Mouse (Mus musculus): ENCODE data around the gene Mast4. TPM values are rescaled to one million over a fixed set of nuclear protein-coding genes. Genes with fewer than 3 reads are reported as not detected.
A peak's percentile ranks its signal among the peaks of the same experiment; 100 is the strongest.

Gene Mast4
- total and polyA plus RNA-seq, 2 experiments = 0.83 to 5.3 TPM

GRCm38 (mm10) chr13:103334723-103335458, 594 bp upstream of the Mast4 start:
- peaks cover 16% of the 10 kb centered on the region for H3K27me3 ChIP-seq (ENCODE audit: control insufficient read depth, insufficient read depth, low read length)
- TF ChIP-seq POLR2A (IDR thresholded peaks at IDR 0.05; ENCODE audit: extremely low read depth, insufficient read depth, low read length) (no peak), CTCF (IDR thresholded peaks at IDR 0.05; ENCODE audit: low read depth, low read length) (no peak)
- H3K4me3 ChIP-seq (ENCODE audit: insufficient read depth, low read depth, low read length) = peak overlapping the region; percentile 84
- peak overlapping the region; percentile 66 for H3K9ac ChIP-seq (ENCODE audit: low read depth, low read length)
- H3K36me3 ChIP-seq (ENCODE audit: control insufficient read depth, insufficient read depth, low read length) = no peaks in the 10 kb centered on the region
- no peak for DNase-seq (ENCODE audit: extremely low read depth, low read depth, low spot score)
- no peak overlapping the region for H3K27ac ChIP-seq (replicated peaks; ENCODE audit: insufficient read depth, low read depth, low read length)
- WGBS = 5% methylated on average over 32 of the region's 32 CpGs
- H3K4me1 ChIP-seq (ENCODE audit: control insufficient read depth, insufficient read depth, low read length) = peaks cover 2% of the 10 kb centered on the region
- H3K79me2 ChIP-seq (ENCODE audit: control insufficient read depth, insufficient read depth, low read length) = no peaks in the 10 kb centered on the region

- no peaks in the 10 kb centered on the region for H3K36me3 ChIP-seq (ENCODE audit: control insufficient read depth, insufficient read depth, low read length)
- TF ChIP-seq CTCF (IDR thresholded peaks at IDR 0.05; ENCODE audit: low read depth, low read length) = no peak
- DNase-seq (ENCODE audit: extremely low read depth, low read depth, low spot score) = no peak
- H3K4me3 ChIP-seq (ENCODE audit: insufficient read depth, low read depth, low read length) = peak overlapping the region; percentile 84
- H3K27me3 ChIP-seq (ENCODE audit: control insufficient read depth, insufficient read depth, low read length) = peaks cover 16% of the 10 kb centered on the region
- H3K4me1 ChIP-seq (ENCODE audit: control insufficient read depth, insufficient read depth, low read length) = peaks cover 2% of the 10 kb centered on the region
- H3K27ac ChIP-seq (replicated peaks; ENCODE audit: insufficient read depth, low read depth, low read length) = no peak overlapping the region
- 1% methylated on average over 74 of the region's 74 CpGs for WGBS
- peak overlapping the region; percentile 64 for H3K9ac ChIP-seq (ENCODE audit: low read depth, low read length)
- no peaks in the 10 kb centered on the region for H3K79me2 ChIP-seq (ENCODE audit: control insufficient read depth, insufficient read depth, low read length)
These were observed 501 bp downstream of the Mast4 start for GRCm38 (mm10) chr13:103333601-103334391.

DNA sequence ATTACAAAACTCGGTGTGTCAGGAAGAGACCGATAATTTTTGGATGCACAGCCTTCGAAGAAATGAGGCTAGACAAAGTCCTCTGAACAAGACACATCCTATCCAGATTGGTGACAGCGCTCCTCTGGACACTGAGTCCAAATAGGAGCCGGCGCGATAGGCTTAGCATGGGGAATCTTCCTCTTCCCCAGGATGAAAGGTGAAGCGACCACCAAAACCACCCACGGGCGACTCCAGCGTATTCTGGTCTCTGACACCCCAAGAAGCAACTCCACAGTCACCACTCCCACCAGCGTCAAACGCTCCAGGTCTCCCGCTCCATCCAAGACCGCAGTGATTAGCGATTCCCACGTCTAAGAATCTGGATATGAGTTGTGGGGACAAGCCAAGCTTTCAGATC, 1.1 kb downstream of the Mast4 start:
- no peaks in the 10 kb centered on the region for H3K79me2 ChIP-seq (ENCODE audit: control insufficient read depth, insufficient read depth, low read length)
- TF ChIP-seq POLR2A (IDR thresholded peaks at IDR 0.05; ENCODE audit: extremely low read depth, insufficient read depth, low read length) (no peak), CTCF (IDR thresholded peaks at IDR 0.05; ENCODE audit: low read depth, low read length) (no peak)
- H3K27me3 ChIP-seq (ENCODE audit: control insufficient read depth, insufficient read depth, low read length) = peaks cover 16% of the 10 kb centered on the region

DNA sequence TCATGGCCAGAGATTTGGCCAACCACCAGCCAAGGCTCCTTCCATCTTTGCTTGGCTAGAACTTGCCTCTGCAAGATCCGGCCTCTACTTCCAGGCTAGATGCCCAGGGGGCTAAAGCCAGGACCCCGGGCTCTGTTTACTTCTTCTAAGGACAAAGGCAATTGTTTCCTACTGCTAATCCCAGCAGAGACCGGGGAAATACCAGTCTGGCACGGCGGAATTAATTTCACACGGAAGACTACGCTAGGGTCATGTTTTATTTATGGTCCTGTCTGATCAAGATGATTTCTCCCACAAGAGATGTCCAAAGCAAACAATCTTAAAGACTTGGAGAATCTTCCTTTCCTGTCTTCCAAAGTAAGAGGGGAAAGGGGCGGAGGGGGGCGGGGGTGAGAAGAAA, 1.6 kb downstream of the Mast4 start:
- no peak overlapping the region for H3K9ac ChIP-seq (ENCODE audit: low read depth, low read length)
- WGBS = 12% methylated on average over 9 of the region's 9 CpGs
- H3K4me1 ChIP-seq (ENCODE audit: control insufficient read depth, insufficient read depth, low read length) = peaks cover 2% of the 10 kb centered on the region
- H3K27ac ChIP-seq (replicated peaks; ENCODE audit: insufficient read depth, low read depth, low read length) = no peak overlapping the region
- DNase-seq (ENCODE audit: extremely low read depth, low read depth, low spot score) = no peak
- no peaks in the 10 kb centered on the region for H3K36me3 ChIP-seq (ENCODE audit: control insufficient read depth, insufficient read depth, low read length)
- H3K27me3 ChIP-seq (ENCODE audit: control insufficient read depth, insufficient read depth, low read length) = peaks cover 16% of the 10 kb centered on the region
- TF ChIP-seq POLR2A (IDR thresholded peaks at IDR 0.05; ENCODE audit: extremely low read depth, insufficient read depth, low read length) = no peak
- TF ChIP-seq CTCF (IDR thresholded peaks at IDR 0.05; ENCODE audit: low read depth, low read length) = no peak
- no peaks in the 10 kb centered on the region for H3K79me2 ChIP-seq (ENCODE audit: control insufficient read depth, insufficient read depth, low read length)
- H3K4me3 ChIP-seq (ENCODE audit: insufficient read depth, low read depth, low read length) = no peak overlapping the region

More for the DNA sequence above, 1.1 kb downstream of the Mast4 start:
- 4% methylated on average over 17 of the region's 17 CpGs for WGBS
- H3K4me3 ChIP-seq (ENCODE audit: insufficient read depth, low read depth, low read length) = no peak overlapping the region
- no peak overlapping the region for H3K9ac ChIP-seq (ENCODE audit: low read depth, low read length)
- H3K27ac ChIP-seq (replicated peaks; ENCODE audit: insufficient read depth, low read depth, low read length) = no peak overlapping the region
- H3K36me3 ChIP-seq (ENCODE audit: control insufficient read depth, insufficient read depth, low read length) = no peaks in the 10 kb centered on the region
- DNase-seq (ENCODE audit: extremely low read depth, low read depth, low spot score) = no peak
- peaks cover 2% of the 10 kb centered on the region for H3K4me1 ChIP-seq (ENCODE audit: control insufficient read depth, insufficient read depth, low read length)

DNA sequence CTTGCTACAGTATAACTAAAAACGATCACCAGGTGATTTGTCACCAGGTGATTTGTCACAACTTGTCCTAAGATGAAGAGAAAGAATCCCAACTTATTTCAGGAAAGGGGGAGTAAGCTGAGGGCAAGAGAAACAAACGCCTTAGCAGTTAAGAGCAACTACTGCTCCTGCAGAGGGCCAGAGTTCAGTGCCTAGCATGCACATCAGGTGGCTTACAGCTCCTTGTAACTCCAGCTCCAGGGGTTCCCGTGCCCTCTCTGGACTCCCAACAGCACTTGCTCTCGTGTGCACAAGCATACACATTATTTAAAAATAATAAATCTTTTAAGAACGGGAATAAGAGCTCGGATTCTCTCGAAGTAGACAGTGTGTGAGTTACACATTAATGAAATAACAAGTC, 3.2 kb downstream of the Mast4 start:
- Histone ChIP-seq H3K9ac (ENCODE audit: low read depth, low read length) (no peak overlapping the region), H3K27me3 (ENCODE audit: control insufficient read depth, insufficient read depth, low read length) (peaks cover 16% of the 10 kb centered on the region), H3K4me3 (ENCODE audit: insufficient read depth, low read depth, low read length) (no peak overlapping the region), H3K79me2 (ENCODE audit: control insufficient read depth, insufficient read depth, low read length) (no peaks in the 10 kb centered on the region), H3K36me3 (ENCODE audit: control insufficient read depth, insufficient read depth, low read length) (no peaks in the 10 kb centered on the region), H3K4me1 (ENCODE audit: control insufficient read depth, insufficient read depth, low read length) (peaks cover 2% of the 10 kb centered on the region), H3K27ac (replicated peaks; ENCODE audit: insufficient read depth, low read depth, low read length) (no peak overlapping the region)
- no peak for DNase-seq (ENCODE audit: extremely low read depth, low read depth, low spot score)
- TF ChIP-seq CTCF (IDR thresholded peaks at IDR 0.05; ENCODE audit: low read depth, low read length) = no peak
- TF ChIP-seq POLR2A (IDR thresholded peaks at IDR 0.05; ENCODE audit: extremely low read depth, insufficient read depth, low read length) = no peak
- WGBS = 63% methylated on average over 7 of the region's 7 CpGs

DNA sequence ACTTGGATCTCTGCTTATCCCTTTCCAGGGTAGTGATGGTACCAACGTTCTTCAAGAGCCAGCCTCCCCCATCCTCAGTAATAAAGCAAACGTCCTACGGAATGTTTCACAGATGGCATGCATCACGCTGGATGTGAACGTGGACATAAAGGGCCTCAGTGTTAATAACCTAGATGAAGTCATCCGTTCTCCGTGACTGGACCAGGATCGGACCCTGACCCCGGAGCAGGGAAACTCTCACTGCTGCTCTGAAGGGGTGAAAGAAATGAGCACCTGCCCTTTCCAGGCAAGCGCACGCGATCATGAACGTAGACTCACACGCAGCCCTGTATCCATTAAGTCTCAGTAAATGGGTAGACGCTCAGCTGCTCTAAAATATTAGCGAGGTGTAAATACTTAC, 6.0 kb downstream of the Mast4 start:
- Histone ChIP-seq H3K4me1 (ENCODE audit: control insufficient read depth, insufficient read depth, low read length) (no peaks in the 10 kb centered on the region), H3K9ac (ENCODE audit: low read depth, low read length) (no peak overlapping the region), H3K79me2 (ENCODE audit: control insufficient read depth, insufficient read depth, low read length) (no peaks in the 10 kb centered on the region), H3K27me3 (ENCODE audit: control insufficient read depth, insufficient read depth, low read length) (peaks cover 3% of the 10 kb centered on the region; the same call in 1 of the 2 replicates), H3K27ac (replicated peaks; ENCODE audit: insufficient read depth, low read depth, low read length) (no peak overlapping the region), H3K4me3 (ENCODE audit: insufficient read depth, low read depth, low read length) (no peak overlapping the region), H3K36me3 (ENCODE audit: control insufficient read depth, insufficient read depth, low read length) (no peaks in the 10 kb centered on the region)
- no peak for DNase-seq (ENCODE audit: extremely low read depth, low read depth, low spot score)
- WGBS = 83% methylated on average over 16 of the region's 16 CpGs
- TF ChIP-seq CTCF (IDR thresholded peaks at IDR 0.05; ENCODE audit: low read depth, low read length) = no peak
- no peak for TF ChIP-seq POLR2A (IDR thresholded peaks at IDR 0.05; ENCODE audit: extremely low read depth, insufficient read depth, low read length)
